Mouse (Mus musculus): ENCODE results near the gene Acot12. TPM values are rescaled to one million over a fixed set of nuclear protein-coding genes. Genes with fewer than 3 reads are reported as not detected.

Acot12 gene
- 0.48 and 0.54 TPM in 2 replicates for polyA plus RNA-seq (2015; fragmentation: Nextera tagmentation; extraction: Ambion mirVana)

DNA sequence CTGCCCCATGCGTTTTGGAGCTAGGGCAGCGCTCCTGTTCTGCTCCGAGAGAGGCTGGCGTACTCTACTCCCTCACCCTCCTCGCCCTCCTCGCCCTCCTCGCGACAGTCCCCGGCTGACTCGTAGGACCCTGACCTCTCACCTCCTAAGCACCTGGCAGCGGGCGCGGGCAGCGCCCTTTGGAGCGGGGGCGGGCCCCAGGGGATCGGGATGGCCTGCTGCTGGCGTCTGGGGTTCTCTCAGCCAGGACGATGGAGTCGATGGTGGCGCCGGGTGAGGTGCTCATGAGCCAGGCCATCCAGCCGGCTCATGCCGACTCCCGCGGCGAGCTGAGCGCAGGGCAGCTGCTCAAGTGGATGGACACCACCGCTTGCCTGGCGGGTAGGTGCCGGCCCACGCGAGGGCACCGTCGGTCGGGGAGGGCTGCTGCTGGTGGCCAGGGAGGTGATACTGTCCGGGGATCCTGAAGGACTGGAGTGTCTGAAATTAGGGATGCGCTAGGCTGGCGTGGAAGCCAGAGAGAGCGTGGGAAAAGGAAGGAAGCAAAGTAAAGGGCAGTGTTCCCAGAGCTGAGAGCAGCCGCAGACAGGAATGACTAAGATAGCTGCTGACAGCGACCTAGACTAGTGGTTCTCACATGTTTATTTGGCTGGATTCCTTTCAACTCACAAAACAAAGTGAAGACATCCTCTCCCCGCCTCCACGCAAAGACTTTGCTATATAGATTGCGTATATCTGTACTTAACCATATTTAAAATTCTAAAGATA lies at the start of gene Acot12:
Acot12 (plus strand) TSS at position 233 of the 768 bp plus-strand sequence.
- Histone ChIP-seq H3K9ac (ENCODE audit: low read depth, low read length) (peak within 1 kb of the TSS; percentile 49), H3K4me3 (replicated peaks; ENCODE audit: low read depth, low read length) (peak within 1 kb of the TSS; percentile 30), H3K36me3 (ENCODE audit: insufficient read depth, low read length) (no peaks in the 10 kb centered on the region), H3K27ac (no peak within 1 kb of the TSS), H3K4me2 (ENCODE audit: low read length) (peak within 1 kb of the TSS; percentile 66), H3K9me3 (replicated peaks; ENCODE audit: low read length) (no peaks in the 10 kb centered on the region), H3K27me3 (ENCODE audit: insufficient read depth, low read length) (no peaks in the 10 kb centered on the region), H3K4me1 (replicated peaks; ENCODE audit: insufficient read depth, low read length) (no peaks in the 10 kb centered on the region)
- DNase-seq (ENCODE audit: low spot score) (peak; percentile 24), ATAC-seq (replicated peaks; ENCODE audit: low FRiP score, low read depth) (peak; percentile 87)
- no peak for TF ChIP-seq CTCF (IDR thresholded peaks at IDR 0.05; ENCODE audit: low read depth)
- 6% methylated on average over 45 of the region's 45 CpGs for WGBS

DNA sequence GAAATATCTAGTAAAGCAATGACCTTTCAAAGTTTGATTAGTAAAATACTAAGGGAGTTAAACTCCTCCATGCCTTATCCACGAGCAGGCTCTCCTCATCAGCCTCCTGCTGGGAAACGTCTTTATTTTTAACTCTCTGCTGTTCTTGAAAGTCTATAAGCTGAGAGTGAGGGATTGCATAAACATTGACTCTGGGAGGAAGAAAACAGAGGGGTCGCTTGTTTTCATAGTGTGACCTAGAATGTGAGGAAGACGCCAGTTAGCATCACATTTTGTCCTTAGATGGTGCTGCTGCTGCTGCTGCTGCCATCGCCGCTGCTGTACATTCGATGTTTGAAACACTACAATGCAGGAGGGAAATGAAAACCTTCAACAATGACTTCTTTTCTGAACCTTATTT lies 47.7 kb upstream of the Acot12 start:
- Histone ChIP-seq H3K4me1 (replicated peaks; ENCODE audit: insufficient read depth, low read length) (no peaks in the 10 kb centered on the region), H3K9me3 (replicated peaks; ENCODE audit: low read length) (no peaks in the 10 kb centered on the region), H3K36me3 (ENCODE audit: insufficient read depth, low read length) (peaks cover 5% of the 10 kb centered on the region; the same call in 1 of the 2 replicates), H3K27me3 (ENCODE audit: insufficient read depth, low read length) (no peaks in the 10 kb centered on the region), H3K4me2 (ENCODE audit: low read length) (no peak overlapping the region), H3K9ac (ENCODE audit: low read depth, low read length) (no peak overlapping the region), H3K4me3 (replicated peaks; ENCODE audit: low read depth, low read length) (no peak overlapping the region), H3K27ac (no peak overlapping the region)
- 48% methylated on average over 7 of the region's 7 CpGs for WGBS
- no peak for ATAC-seq (replicated peaks; ENCODE audit: low FRiP score, low read depth)
- DNase-seq (ENCODE audit: low spot score): no peak
- TF ChIP-seq CTCF (IDR thresholded peaks at IDR 0.05; ENCODE audit: low read depth): no peak

DNA sequence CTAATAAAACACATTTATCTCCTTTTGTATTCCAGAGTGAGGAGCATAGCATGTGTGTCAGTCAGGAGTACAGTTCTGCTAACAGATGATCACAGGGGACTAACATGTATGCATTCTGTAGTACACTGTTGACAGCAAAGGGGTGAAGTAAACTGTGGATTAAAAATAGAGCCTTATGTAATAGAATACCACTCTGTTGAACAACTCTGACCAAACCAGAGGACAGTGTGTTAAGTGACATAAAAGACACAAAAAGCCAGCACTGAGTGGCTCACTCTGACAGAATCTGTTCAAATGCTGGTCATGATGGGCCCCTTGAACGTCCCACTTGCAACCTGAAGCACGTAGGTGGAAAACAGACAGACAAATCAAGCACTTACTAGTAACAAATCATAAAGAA lies 45.9 kb upstream of the Acot12 start:
- Histone ChIP-seq H3K9me3 (replicated peaks; ENCODE audit: low read length) (no peaks in the 10 kb centered on the region), H3K27me3 (ENCODE audit: insufficient read depth, low read length) (no peaks in the 10 kb centered on the region), H3K36me3 (ENCODE audit: insufficient read depth, low read length) (peaks cover under 1% of the 10 kb centered on the region; the same call in 1 of the 2 replicates), H3K4me2 (ENCODE audit: low read length) (no peak overlapping the region), H3K4me1 (replicated peaks; ENCODE audit: insufficient read depth, low read length) (no peaks in the 10 kb centered on the region), H3K4me3 (replicated peaks; ENCODE audit: low read depth, low read length) (no peak overlapping the region), H3K9ac (ENCODE audit: low read depth, low read length) (no peak overlapping the region), H3K27ac (no peak overlapping the region)
- TF ChIP-seq CTCF (IDR thresholded peaks at IDR 0.05; ENCODE audit: low read depth): no peak
- no peak for DNase-seq (ENCODE audit: low spot score)
- ATAC-seq (replicated peaks; ENCODE audit: low FRiP score, low read depth): no peak
- WGBS: 90% methylated on average over 2 of the region's 2 CpGs

DNA sequence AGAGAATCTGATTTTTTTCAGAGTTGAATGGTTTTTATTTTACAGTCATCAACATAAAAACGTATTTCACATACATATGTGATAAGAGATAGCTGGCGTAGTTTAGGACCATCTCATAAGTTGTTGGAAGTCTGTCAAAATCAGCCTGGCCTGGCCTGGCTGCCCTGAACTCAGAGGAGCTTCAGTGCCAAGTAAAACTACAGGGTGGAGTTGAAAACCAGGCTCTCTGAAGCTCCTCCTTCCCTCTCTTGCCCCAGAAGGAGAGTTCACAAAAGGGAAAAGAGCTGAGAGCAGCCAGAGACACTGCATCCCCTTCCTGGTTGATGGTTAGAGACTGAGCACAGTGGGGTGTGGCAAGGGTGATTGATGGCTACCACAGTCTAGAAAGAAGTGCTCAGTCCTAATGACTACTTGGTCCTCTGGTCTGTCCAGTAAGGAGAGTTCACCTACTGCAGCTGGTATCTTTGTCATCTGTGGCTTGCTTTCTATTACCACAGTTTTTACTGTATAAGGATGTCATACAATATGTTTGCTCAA lies 45.1 kb upstream of the Acot12 start:
- Histone ChIP-seq H3K36me3 (ENCODE audit: insufficient read depth, low read length) (peaks cover 6% of the 10 kb centered on the region; the same call in 1 of the 2 replicates), H3K4me3 (replicated peaks; ENCODE audit: low read depth, low read length) (no peak overlapping the region), H3K27me3 (ENCODE audit: insufficient read depth, low read length) (no peaks in the 10 kb centered on the region), H3K9ac (ENCODE audit: low read depth, low read length) (no peak overlapping the region), H3K4me1 (replicated peaks; ENCODE audit: insufficient read depth, low read length) (no peaks in the 10 kb centered on the region), H3K9me3 (replicated peaks; ENCODE audit: low read length) (no peaks in the 10 kb centered on the region), H3K4me2 (ENCODE audit: low read length) (no peak overlapping the region), H3K27ac (no peak overlapping the region)
- TF ChIP-seq CTCF (IDR thresholded peaks at IDR 0.05; ENCODE audit: low read depth): no peak
- DNase-seq (ENCODE audit: low spot score) (peak; percentile 46), ATAC-seq (replicated peaks; ENCODE audit: low FRiP score, low read depth) (no peak; the same call in 1 of the 2 replicates)
- 66% methylated on average over 2 of the region's 2 CpGs for WGBS

DNA sequence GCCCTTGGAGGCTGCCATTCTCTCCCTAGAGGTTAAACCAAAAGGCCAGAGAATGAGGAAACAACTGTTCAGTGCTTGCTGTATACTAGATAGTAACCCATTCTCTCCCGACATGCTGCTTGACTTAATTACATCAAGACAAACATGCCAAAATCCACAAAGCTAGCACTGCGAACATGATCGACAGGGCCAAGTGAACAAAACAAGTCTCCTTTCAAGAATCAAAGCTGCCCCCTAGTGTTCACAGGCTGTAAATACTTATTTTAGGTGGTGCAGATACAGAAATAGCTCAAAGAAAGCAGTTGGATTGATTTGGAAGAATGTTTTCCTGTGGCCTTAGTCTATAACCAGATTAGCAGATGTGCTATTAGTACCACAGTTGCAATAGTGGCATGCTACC lies 44.3 kb upstream of the Acot12 start:
- no peak overlapping the region for H3K9ac ChIP-seq (ENCODE audit: low read depth, low read length)
- no peaks in the 10 kb centered on the region for H3K9me3 ChIP-seq (replicated peaks; ENCODE audit: low read length)
- H3K36me3 ChIP-seq (ENCODE audit: insufficient read depth, low read length): peaks cover 6% of the 10 kb centered on the region; the same call in 1 of the 2 replicates
- peak; percentile 76 for TF ChIP-seq CTCF (IDR thresholded peaks at IDR 0.05; ENCODE audit: low read depth)
- no peak for ATAC-seq (replicated peaks; ENCODE audit: low FRiP score, low read depth)
- peak; percentile 78 for DNase-seq (ENCODE audit: low spot score)
- H3K4me2 ChIP-seq (ENCODE audit: low read length): no peak overlapping the region
- 40% methylated on average over 3 of the region's 3 CpGs for WGBS
- H3K27me3 ChIP-seq (ENCODE audit: insufficient read depth, low read length): no peaks in the 10 kb centered on the region
- no peak overlapping the region for H3K27ac ChIP-seq
- H3K4me1 ChIP-seq (replicated peaks; ENCODE audit: insufficient read depth, low read length): no peaks in the 10 kb centered on the region
- H3K4me3 ChIP-seq (replicated peaks; ENCODE audit: low read depth, low read length): no peak overlapping the region

DNA sequence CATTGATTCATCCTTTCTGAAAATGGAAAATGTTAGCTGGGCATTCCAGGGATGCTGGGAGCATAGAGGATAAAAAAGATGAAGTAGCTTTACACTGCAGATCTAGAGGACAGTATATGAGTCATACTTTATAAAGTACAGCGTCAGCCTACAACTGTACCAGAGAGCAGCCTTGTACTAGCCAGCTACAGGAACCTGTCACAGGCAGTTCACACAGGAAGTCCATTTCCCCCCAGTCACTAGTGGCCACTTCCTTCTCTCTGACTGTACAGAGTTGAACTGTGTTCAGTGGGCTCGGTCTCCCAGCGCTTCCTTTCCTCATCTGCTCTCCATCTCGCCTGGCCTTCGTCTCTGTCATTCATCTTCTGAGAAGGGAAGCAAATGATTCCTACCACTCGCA lies 39.0 kb upstream of the Acot12 start:
- Histone ChIP-seq H3K36me3 (ENCODE audit: insufficient read depth, low read length) (peaks cover 6% of the 10 kb centered on the region; the same call in 1 of the 2 replicates), H3K4me1 (replicated peaks; ENCODE audit: insufficient read depth, low read length) (no peaks in the 10 kb centered on the region), H3K9me3 (replicated peaks; ENCODE audit: low read length) (no peaks in the 10 kb centered on the region), H3K27me3 (ENCODE audit: insufficient read depth, low read length) (no peaks in the 10 kb centered on the region), H3K4me2 (ENCODE audit: low read length) (no peak overlapping the region), H3K27ac (no peak overlapping the region), H3K4me3 (replicated peaks; ENCODE audit: low read depth, low read length) (no peak overlapping the region), H3K9ac (ENCODE audit: low read depth, low read length) (no peak overlapping the region)
- TF ChIP-seq CTCF (IDR thresholded peaks at IDR 0.05; ENCODE audit: low read depth): no peak
- peak; percentile 73; the same call in 1 of the 2 replicates for ATAC-seq (replicated peaks; ENCODE audit: low FRiP score, low read depth)
- 70% methylated on average over 6 of the region's 6 CpGs for WGBS
- DNase-seq (ENCODE audit: low spot score): peak; percentile 31

Measured in kidney, postnatal 0 days (tissue).